Mouse (Mus musculus): ENCODE results near the gene Matn4. TPM values are rescaled to one million over a fixed set of nuclear protein-coding genes. Genes with fewer than 3 reads are reported as not detected.

Matn4 gene
- polyA plus RNA-seq, 1 experiment from 2014 or later = 58.2 TPM

DNA sequence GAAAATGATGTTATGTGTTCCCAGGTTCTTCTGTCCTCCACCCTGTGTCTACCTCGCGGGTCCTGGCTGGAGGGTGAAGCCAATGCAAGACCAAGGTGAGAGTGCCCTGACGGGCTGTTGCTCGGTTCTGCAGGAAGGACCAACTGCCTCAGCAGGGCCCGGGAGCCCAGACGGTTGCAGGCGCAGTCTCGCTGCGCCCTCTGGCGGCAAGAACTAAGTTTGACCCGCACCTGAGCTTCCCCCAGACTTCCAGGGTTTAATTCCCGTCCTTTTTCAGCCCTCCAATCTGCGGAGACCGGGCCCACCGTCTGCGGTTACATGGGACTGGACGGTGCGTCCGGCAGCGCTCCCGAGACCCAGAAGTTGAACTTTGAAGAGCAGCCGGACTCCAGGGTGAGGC, 2.7 kb upstream of the Matn4 start:
- Histone ChIP-seq H3K36me3 (no peaks in the 10 kb centered on the region), H3K9me3 (replicated peaks) (no peaks in the 10 kb centered on the region), H3K27ac (replicated peaks) (no peak overlapping the region), H3K4me1 (peaks cover 32% of the 10 kb centered on the region), H3K4me2 (replicated peaks) (0 out of 2 replicates have a peak overlapping the region, but pooled peaks have one; percentile 25), H3K4me3 (replicated peaks) (no peak overlapping the region), H3K9ac (no peak overlapping the region), H3K27me3 (peaks cover 82% of the 10 kb centered on the region)
- ATAC-seq (ENCODE audit: insufficient number of reproducible peaks, low FRiP score, low TSS enrichment, low read depth) = no peak
- WGBS = under 1% methylated on average over 22 of the region's 22 CpGs

DNA sequence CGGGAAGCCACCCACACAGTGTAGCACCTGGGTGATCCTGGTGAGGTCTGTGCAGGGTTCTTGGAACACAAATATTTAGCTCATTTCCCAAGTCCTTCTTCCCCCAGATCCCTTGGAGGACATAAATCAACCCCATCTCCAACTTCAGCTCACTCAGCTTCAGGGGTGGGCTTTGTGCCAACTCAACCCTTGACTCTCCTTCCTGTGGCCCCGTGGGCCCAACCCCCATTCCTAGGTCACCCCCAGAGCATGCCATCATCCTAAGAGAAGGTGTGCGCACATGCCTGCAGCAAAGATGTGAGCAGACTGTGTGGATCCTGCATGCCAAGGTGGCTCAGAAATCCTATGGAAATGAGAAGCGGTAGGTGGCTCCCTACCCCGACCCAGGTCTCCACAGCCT, 559 bp upstream of the Matn4 start:
- ATAC-seq (ENCODE audit: insufficient number of reproducible peaks, low FRiP score, low TSS enrichment, low read depth) = no peak
- no peak overlapping the region for H3K27ac ChIP-seq (replicated peaks)
- no peaks in the 10 kb centered on the region for H3K9me3 ChIP-seq (replicated peaks)
- H3K4me1 ChIP-seq = peaks cover 41% of the 10 kb centered on the region
- H3K9ac ChIP-seq = no peak overlapping the region
- H3K27me3 ChIP-seq = peaks cover 97% of the 10 kb centered on the region
- no peak overlapping the region for H3K4me3 ChIP-seq (replicated peaks)
- WGBS = 29% methylated on average over 5 of the region's 5 CpGs
- no peak overlapping the region for H3K4me2 ChIP-seq (replicated peaks)
- no peaks in the 10 kb centered on the region for H3K36me3 ChIP-seq

DNA sequence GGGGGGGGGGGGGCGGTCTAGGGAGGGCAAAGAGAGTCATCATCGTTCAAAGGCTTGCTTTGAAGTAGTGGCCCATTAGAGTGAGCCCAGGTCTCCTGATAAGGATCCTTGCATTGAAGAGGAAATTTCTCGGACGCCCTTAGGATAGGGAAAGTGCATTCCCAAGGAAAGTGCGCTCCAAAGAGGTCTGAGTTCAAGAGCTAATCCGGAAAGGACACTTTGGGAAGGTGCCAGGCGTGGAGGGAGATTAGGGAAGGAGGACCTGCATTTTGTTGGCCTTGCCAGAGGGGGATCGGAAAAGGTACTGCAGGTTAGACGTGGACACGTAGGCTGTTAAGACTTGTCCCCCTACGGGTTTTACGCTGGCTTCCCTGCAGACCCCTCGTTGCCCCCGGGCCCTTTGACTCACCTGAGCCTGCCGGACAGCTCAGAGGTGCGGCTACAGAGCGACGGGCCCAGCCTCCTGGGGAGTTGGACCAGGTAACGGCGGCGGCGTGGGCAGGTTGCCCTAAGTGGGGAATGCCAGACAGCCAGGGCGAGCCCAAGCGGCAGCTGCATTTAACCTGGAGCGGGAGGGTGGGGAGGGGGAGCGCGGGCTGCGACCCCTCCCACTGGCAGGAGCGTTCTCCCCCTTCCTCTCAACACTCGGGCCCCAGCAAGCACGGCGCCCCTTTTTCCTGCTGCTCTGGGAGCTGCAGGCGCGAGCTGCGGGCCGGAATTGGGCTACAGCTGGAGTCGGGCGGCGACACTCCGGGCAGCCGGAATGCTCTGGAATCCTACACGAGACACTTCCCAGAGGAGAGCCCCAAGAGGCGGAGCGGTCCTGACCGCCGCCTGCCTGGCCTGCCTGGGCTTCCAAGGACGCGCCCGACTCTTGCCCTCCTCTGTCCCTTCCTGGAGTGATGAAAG, 624 bp downstream of the Matn4 start:
- no peak for ATAC-seq (ENCODE audit: insufficient number of reproducible peaks, low FRiP score, low TSS enrichment, low read depth)
- H3K9me3 ChIP-seq (replicated peaks) = no peaks in the 10 kb centered on the region
- H3K36me3 ChIP-seq = no peaks in the 10 kb centered on the region
- H3K4me3 ChIP-seq (replicated peaks) = peak overlapping the region; percentile 42
- H3K27me3 ChIP-seq = peaks cover 97% of the 10 kb centered on the region
- H3K27ac ChIP-seq (replicated peaks) = no peak overlapping the region; the same call in 1 of the 2 replicates
- H3K4me2 ChIP-seq (replicated peaks) = peak overlapping the region; percentile 65
- under 1% methylated on average over 49 of the region's 49 CpGs for WGBS
- peak overlapping the region; percentile 39; the same call in 1 of the 2 replicates for H3K9ac ChIP-seq
- H3K4me1 ChIP-seq = peaks cover 43% of the 10 kb centered on the region

DNA sequence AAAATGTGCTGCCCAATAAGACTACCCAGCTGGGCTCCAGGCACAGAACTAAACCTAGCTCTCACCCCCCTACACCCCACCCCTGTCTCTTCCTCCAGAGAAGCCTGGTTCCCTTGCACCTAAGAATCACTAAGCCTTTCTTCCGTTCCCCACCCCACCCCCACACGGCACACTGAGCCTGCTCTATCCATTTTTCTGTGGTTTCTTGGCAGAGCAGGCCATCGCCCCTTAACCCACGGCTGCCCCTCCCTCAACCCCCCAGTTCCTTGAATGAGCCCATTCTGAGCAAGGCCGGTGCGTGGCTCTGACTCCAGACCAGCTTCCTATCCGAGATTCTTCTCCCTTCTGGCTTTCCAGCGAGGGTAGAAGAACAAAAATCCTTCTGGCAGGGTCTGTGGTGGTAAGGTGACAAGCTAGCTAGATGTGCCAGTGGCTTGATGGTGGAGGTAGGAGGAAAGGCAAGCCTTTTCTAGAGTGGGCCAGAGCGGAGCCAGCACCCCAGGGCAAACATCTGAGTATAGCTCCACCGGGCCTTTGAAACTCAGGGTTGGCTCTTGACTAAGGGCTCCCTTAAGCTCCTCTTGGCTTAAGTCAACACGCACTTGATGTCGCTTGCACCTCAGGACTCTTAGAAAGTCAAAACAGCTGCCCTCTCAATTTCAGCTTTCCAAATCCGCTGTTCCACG, 1.4 kb downstream of the Matn4 start:
- no peak overlapping the region; the same call in 1 of the 2 replicates for H3K27ac ChIP-seq (replicated peaks)
- H3K36me3 ChIP-seq = no peaks in the 10 kb centered on the region
- no peaks in the 10 kb centered on the region for H3K9me3 ChIP-seq (replicated peaks)
- H3K27me3 ChIP-seq = peaks cover 97% of the 10 kb centered on the region
- H3K4me2 ChIP-seq (replicated peaks) = peak overlapping the region; percentile 65
- 0 out of 2 replicates have a peak, but pooled peaks have one; percentile 15 for ATAC-seq (ENCODE audit: insufficient number of reproducible peaks, low FRiP score, low TSS enrichment, low read depth)
- peaks cover 43% of the 10 kb centered on the region for H3K4me1 ChIP-seq
- H3K4me3 ChIP-seq (replicated peaks) = peak overlapping the region; percentile 42
- 9% methylated on average over 14 of the region's 14 CpGs for WGBS
- H3K9ac ChIP-seq = no peak overlapping the region

DNA sequence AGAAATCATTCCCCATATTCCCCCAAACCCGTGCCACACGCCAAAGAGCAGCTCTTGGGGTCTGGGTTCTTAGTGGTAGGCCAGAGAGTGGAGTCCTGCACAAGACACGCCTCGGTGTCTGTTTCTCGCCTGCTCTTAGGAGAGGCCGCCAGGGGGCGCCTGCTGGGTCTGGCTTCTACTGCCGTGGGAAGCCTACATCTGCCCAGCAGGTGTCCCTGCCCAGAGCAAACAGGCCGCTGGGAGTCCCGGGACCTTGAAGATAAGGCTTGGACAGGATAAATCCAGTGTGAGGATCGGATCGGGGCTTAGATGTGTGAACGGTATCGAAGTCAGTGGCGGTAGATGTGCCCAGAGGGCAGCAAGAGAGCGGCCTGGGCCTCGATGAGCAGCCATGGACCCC, 2.1 kb downstream of the Matn4 start, which contains the start of gene Rbpjl:
Gene Rbpjl (plus strand): TSS at position 236 of the 400 bp plus-strand sequence.
- 0 out of 2 replicates have a peak, but pooled peaks have one; percentile 4 for ATAC-seq (ENCODE audit: insufficient number of reproducible peaks, low FRiP score, low TSS enrichment, low read depth)

DNA sequence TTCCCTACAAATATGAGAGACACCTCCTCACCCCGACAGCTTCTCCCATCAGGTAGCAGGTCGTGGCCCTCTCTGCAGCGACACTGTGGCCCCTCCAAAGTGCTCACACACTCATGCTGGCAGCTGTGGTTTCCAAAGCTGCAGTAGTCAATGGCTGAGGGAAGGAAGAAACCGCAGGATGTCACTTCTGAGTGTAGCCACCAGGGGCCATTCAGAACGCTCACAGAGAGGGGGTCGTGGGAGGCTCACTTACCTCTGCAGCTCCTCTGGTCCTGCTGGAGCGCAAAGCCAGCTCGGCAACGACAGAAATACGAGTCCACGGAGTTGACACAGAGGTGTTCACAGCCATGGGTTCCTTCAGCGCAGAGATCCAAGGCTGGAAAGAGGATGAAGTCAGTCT, 8.0 kb downstream of the Matn4 start:
- 74% methylated on average over 12 of the region's 12 CpGs for WGBS
- peaks cover 40% of the 10 kb centered on the region for H3K27me3 ChIP-seq
- no peak overlapping the region for H3K27ac ChIP-seq (replicated peaks)
- no peaks in the 10 kb centered on the region; the same call in 1 of the 2 replicates for H3K9me3 ChIP-seq (replicated peaks)
- no peak for ATAC-seq (ENCODE audit: insufficient number of reproducible peaks, low FRiP score, low TSS enrichment, low read depth)
- no peaks in the 10 kb centered on the region for H3K36me3 ChIP-seq
- H3K9ac ChIP-seq = no peak overlapping the region
- no peak overlapping the region for H3K4me3 ChIP-seq (replicated peaks)
- H3K4me1 ChIP-seq = peaks cover 9% of the 10 kb centered on the region
- H3K4me2 ChIP-seq (replicated peaks) = no peak overlapping the region

More for the DNA sequence above, 2.1 kb downstream of the Matn4 start, which contains the start of gene Rbpjl:
- no peaks in the 10 kb centered on the region for H3K36me3 ChIP-seq
- H3K4me3 ChIP-seq (replicated peaks) = peak within 1 kb of the TSS; percentile 42
- H3K27ac ChIP-seq (replicated peaks) = no peak within 1 kb of the TSS; the same call in 1 of the 2 replicates
- peak within 1 kb of the TSS; percentile 65 for H3K4me2 ChIP-seq (replicated peaks)
- peaks cover 90% of the 10 kb centered on the region for H3K27me3 ChIP-seq
- no peak within 1 kb of the TSS for H3K9ac ChIP-seq
- H3K4me1 ChIP-seq = peaks cover 39% of the 10 kb centered on the region
- WGBS = 4% methylated on average over 17 of the region's 17 CpGs
- no peaks in the 10 kb centered on the region; the same call in 1 of the 2 replicates for H3K9me3 ChIP-seq (replicated peaks)

DNA sequence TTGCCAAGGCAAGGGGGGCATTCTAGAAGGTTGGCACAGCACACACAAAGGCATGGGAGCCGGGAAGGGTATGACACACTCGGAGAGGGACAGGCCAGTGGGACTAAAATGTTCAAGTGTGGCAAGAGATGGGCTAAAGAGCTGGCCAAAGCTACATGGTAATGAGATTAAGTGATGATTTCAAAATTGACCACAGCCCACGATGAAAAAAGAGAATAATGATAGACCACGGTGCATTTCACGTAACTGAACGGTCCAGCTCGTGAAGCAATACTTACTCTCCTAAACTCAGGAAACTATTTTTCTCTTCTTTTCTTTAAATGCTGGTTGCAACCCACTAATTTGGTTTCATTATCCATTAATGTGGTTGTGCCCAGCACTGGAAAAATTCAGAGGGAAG, 8.9 kb downstream of the Matn4 start:
- H3K27ac ChIP-seq (replicated peaks) = no peak overlapping the region
- H3K4me3 ChIP-seq (replicated peaks) = no peak overlapping the region
- no peak overlapping the region for H3K4me2 ChIP-seq (replicated peaks)
- no peaks in the 10 kb centered on the region; the same call in 1 of the 2 replicates for H3K9me3 ChIP-seq (replicated peaks)
- 83% methylated on average over 7 of the region's 7 CpGs for WGBS
- peaks cover 31% of the 10 kb centered on the region for H3K27me3 ChIP-seq
- ATAC-seq (ENCODE audit: insufficient number of reproducible peaks, low FRiP score, low TSS enrichment, low read depth) = no peak; the same call in 1 of the 2 replicates
- no peaks in the 10 kb centered on the region for H3K36me3 ChIP-seq
- H3K9ac ChIP-seq = no peak overlapping the region
- H3K4me1 ChIP-seq = peaks cover 6% of the 10 kb centered on the region

DNA sequence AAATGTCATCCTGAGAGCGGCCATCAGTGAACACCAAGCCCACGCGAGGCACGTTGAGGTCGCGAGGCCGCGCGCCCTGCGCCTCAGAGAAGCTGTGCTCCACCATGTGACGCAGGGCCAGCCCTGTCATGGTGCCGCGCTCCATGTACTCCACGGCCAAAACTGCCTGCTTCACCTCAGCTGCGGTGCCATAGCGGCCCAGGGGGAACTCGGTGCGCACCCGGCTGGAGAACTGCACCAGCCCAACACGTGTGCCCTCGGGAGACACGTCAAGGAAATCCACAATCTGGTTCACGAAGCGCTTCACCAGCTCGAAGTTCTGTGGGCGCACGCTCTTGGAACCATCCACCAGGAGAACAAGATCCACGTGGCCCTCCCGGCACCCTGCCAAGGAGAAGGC, 11.8 kb downstream of the Matn4 start:
- ATAC-seq (ENCODE audit: insufficient number of reproducible peaks, low FRiP score, low TSS enrichment, low read depth) = no peak
- Histone ChIP-seq H3K36me3 (no peaks in the 10 kb centered on the region), H3K27me3 (peaks cover 21% of the 10 kb centered on the region), H3K27ac (replicated peaks) (no peak overlapping the region), H3K4me3 (replicated peaks) (no peak overlapping the region), H3K4me2 (replicated peaks) (no peak overlapping the region), H3K9me3 (replicated peaks) (no peaks in the 10 kb centered on the region; the same call in 1 of the 2 replicates), H3K9ac (no peak overlapping the region), H3K4me1 (peaks cover 11% of the 10 kb centered on the region)
- WGBS = 76% methylated on average over 29 of the region's 29 CpGs

DNA sequence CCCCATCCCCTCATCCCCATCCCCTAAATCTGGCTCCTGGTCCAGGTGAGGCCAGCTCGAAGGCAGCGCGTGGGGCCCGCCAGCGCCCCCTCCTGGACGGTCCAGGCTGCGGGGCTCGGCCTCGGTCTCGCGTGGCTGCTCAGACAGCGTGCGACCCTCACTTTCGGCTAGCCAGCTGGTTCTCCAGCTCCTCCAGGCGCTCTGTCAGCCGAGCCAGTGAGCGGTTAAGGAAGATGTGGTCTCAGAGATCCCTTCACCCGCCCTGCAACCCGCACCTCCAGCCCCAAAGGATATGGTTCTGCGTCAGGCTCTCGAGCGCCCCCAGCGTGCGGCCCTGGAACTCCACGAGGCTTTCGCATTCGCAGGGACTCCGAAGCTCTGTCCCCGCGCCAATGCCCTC, 15.5 kb downstream of the Matn4 start:
- peak; percentile 34 for ATAC-seq (ENCODE audit: insufficient number of reproducible peaks, low FRiP score, low TSS enrichment, low read depth)
- WGBS = 1% methylated on average over 30 of the region's 30 CpGs
- Histone ChIP-seq H3K27ac (replicated peaks) (peak overlapping the region; percentile 60), H3K4me3 (replicated peaks) (peak overlapping the region; percentile 47), H3K4me1 (peaks cover 28% of the 10 kb centered on the region), H3K9me3 (replicated peaks) (no peaks in the 10 kb centered on the region), H3K36me3 (no peaks in the 10 kb centered on the region), H3K9ac (peak overlapping the region; percentile 6; the same call in 1 of the 2 replicates), H3K27me3 (peaks cover 29% of the 10 kb centered on the region), H3K4me2 (replicated peaks) (peak overlapping the region; percentile 68)

DNA sequence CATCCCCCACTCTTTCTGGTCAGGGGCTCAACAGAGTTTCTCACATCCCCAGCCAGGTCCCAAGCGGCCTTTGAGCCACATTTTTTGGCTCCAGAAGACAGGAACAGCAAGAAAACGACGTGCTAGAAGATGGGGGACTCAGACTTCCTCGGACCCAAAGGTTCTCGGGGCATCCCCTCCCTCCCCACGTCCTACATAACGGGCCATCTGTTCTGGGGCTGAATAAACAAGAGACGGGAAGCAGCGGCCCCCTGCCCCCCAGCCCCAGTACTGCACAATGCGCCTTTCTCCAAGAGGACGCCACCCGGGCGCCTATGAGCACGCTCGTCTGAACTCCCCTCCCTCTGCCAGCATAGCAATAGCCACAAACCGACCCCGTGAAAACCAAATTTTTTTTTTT, 15.9 kb downstream of the Matn4 start, which contains the start of gene Slpi:
Gene Slpi (minus strand): TSS at position 76 of the 400 bp plus-strand sequence.
- ATAC-seq (ENCODE audit: insufficient number of reproducible peaks, low FRiP score, low TSS enrichment, low read depth) = peak; percentile 78
- H3K9ac ChIP-seq = peak within 1 kb of the TSS; percentile 6; the same call in 1 of the 2 replicates
- WGBS = 3% methylated on average over 17 of the region's 17 CpGs
- H3K4me2 ChIP-seq (replicated peaks) = peak within 1 kb of the TSS; percentile 68
- peaks cover 29% of the 10 kb centered on the region for H3K27me3 ChIP-seq
- H3K27ac ChIP-seq (replicated peaks) = peak within 1 kb of the TSS; percentile 60
- H3K4me3 ChIP-seq (replicated peaks) = peak within 1 kb of the TSS; percentile 47
- H3K9me3 ChIP-seq (replicated peaks) = no peaks in the 10 kb centered on the region
- H3K4me1 ChIP-seq = peaks cover 28% of the 10 kb centered on the region
- H3K36me3 ChIP-seq = no peaks in the 10 kb centered on the region

DNA sequence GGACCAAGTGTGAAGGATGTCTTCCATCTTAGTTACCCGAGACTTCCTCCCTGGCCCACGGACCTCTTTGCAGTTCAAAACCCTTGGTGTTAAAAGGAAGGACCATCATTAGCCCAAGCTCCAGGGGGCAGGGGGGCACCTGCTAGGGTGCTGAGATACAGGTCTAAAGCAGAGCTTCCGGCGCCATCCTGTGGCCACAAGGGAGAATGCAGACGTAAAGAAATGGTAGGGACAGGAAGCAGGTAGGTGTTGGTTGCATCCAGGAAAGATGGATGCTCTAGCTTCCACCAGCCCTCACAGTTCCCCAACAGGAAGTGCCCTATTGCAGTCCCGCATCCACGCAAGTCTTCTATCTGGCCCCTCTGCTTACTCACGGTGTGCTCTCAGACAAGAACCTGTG, 18.0 kb downstream of the Matn4 start:
- Histone ChIP-seq H3K9ac (no peak overlapping the region), H3K36me3 (no peaks in the 10 kb centered on the region), H3K27me3 (peaks cover 22% of the 10 kb centered on the region), H3K9me3 (replicated peaks) (no peaks in the 10 kb centered on the region), H3K27ac (replicated peaks) (no peak overlapping the region), H3K4me3 (replicated peaks) (no peak overlapping the region), H3K4me1 (peaks cover 28% of the 10 kb centered on the region), H3K4me2 (replicated peaks) (no peak overlapping the region)
- no peak for ATAC-seq (ENCODE audit: insufficient number of reproducible peaks, low FRiP score, low TSS enrichment, low read depth)
- WGBS = 18% methylated on average over 8 of the region's 8 CpGs

All from embryonic facial prominence, embryonic 15.5 days (tissue).